Mouse (Mus musculus): ENCODE measurements at regions not wholly inside any gene's neighbourhood (a gene's known extent, or its start where the extent isn't known, plus 50 kb on each side); places are given as distances from the start of the nearest gene placed in this dataset.

DNA sequence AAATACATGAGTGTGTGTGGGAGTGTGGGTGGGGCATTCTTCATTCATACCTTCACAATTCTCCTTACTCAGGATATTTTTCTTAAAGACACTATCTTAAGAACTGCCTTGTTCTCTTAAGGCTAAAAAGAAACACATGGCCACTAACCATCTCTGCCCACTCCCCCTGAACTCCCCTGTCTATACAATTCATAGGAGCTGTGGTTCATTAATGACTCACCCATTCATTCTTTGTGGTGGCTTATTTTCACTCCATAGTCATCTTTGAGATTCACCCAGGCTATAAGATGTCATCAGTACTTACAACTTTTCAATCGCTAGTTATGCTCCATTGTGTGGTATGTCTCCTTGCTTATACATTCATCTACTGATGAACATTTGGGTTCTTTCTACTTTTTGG, 97.7 kb upstream of the Spred1 start:
- DNase-seq (ENCODE audit: low spot score in 2 of 2), result no peak

DNA sequence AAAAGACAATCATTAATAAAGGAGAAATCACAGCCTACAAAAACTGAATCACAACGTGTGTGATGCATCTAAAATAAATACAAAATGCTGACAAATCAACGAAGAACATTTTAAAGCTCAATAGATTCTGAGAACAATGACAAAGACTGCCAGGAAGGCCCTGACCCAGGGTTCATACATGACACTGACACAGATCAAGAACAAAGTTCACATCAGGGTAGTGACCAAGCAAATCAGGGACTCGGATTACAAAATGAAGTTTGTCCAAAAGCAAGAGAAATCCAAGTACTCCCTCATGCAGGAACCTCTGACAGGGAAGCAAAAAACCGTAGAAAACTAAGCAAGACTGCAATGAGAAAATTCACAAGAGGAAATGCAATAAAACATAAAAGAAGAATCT, 94.1 kb upstream of the Spred1 start:
- no peak for DNase-seq (ENCODE audit: low spot score in 2 of 2)

DNA sequence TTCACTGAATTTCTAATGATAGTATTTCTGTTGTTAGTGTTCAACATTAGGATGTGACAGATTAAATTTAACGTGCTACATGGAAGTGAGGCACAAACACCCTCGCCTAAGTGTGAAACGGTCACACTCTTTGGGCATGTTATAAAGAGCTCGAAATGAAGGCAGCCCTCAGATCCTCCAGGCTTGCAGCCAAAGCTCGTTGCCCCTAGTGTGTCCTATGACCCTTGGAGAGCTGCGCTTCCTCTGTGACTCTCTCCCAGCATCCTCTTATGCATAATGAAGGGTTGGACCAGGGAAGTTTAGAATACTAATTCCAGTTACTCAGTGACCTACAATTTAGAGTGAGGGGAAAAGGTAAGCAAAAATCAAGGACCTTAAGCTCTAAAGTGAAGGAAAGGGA, 92.4 kb upstream of the Spred1 start:
- DNase-seq (ENCODE audit: low spot score in 2 of 2), result no peak

DNA sequence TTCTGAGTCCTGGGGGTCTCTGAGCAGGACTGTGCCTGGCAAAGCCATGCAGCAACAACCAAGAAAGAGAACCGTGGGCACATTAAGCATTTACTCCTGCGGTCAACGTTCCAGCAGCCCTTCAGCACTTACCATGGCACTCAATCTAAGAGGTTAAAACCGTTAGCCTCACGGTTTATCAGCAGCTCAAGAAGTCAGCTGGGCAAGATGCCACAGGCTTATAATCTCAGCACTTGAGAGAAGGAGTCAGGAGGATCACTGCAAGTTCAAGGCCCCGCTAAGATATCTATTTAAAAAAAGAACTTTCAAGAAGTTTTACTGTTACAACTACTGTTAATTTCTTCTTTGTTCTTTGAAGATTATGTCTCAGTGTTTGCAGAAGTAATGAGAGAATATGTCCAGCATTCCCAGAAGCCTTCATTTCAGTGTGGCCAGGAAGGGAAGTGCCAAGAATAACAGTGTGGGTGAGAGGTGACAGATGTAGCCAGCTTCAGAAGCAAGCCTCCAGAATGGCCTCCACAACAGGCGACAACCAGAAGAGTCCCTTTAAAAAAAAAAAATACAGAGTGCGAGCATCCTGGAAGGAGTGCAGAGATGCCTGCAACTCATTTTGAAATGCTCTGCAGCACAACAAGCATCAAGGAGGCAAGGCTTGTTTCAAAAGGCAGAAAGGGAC, 84.8 kb upstream of the Spred1 start:
- no peak for DNase-seq (ENCODE audit: low spot score in 2 of 2)

DNA sequence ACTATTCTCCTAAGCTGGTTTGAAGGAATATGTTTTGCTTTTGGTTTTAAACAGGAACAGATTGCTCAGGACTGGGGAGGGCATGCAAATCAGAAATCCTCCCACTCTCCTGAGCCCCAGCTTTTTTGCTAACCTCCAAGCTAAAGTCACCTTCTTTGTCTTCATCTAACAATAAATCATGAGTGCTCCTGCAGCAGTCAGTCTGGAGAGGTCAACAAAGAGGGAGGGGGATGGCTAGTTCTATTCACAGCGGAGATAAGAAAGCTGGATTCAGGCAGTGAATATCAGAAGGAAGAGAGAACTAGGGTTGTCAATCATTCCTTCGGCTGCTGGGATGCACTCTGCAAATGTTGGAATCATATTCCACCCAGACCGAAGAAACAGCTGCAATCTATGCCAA, 81.0 kb upstream of the Spred1 start:
- no peak for DNase-seq (ENCODE audit: low spot score in 2 of 2)

DNA sequence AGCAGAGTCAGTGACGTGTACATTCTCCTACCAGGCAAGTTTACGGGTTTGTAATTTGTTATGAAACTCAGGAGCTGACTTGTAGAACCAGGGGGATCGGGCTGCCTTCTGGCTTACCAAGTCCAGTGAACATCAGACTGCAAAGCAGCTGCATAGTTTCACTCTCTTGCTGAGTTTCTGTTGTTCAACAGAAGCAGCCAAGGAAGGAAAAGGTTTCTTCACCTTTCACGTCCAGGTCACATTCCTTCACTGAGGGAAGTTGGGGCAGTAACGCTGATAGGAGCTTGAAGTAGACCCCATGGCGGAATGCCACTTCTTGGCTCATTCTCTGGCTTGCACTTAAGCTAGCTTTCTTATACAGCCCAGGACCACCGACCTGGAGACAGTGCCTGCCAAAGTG, 77.3 kb upstream of the Spred1 start:
- no peak for DNase-seq (ENCODE audit: low spot score in 2 of 2)

DNA sequence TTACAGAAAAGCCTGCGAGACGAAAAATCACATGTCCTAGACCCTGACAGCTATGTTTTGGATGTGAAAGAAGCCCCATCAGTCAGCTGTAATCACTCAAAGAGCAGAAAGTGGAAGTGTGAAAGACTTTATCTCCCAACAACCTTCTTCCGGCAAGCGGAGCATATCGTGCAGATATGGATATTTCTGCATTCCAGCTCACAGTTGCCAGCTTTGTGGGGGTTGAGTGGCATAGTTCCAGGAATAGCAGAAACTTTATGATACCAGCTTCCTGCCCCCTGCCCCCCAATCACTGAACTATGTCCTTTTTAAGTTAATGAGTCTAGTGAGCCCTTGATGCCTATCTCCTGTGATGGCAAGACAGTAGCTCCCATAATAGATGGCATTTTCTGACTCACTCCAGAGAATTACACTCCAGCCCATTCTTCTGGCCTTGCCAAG, 72.9 kb upstream of the Spred1 start:
- DNase-seq (ENCODE audit: low spot score in 2 of 2), result no peak

DNA sequence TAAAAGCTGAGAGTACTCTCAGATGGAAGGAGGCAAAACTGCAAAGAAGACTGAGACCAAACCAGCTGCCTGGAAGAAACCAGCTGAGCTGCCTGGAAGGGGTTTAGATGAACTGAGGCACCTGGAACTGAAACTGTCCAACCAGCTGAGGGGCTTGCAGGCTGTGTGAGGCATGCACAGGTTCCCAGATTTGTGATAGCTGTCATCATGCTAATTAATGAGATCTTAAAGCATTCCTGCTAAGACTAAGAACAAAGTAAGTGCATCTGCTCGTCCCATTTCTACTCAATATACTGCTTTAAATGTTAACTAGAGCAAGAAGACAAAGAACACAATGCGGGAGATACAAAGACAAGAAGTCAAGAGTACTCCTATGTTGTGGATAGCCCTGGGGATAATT, 71.1 kb upstream of the Spred1 start:
- no peak for DNase-seq (ENCODE audit: low spot score in 2 of 2)

DNA sequence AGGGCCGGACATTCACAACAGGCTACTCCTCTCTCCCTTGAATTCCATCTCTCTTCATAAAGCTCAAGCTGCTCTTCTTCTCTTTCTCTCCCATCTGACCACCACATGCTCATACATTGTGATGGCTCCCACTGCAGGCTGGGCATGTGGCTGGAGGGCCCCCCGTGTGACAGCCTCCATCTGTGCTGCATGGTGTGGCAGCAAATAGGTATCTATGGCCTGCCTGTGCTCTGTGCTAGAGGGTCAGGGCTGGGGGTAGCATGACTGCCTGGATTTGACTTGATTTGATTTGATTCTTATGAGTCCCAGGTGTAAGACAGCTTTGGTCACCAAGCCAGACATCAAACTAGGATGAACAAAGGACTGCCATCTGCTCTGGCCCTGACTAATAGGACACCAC, 57.0 kb upstream of the Spred1 start:
- no peak for DNase-seq (ENCODE audit: low spot score in 2 of 2)

DNA sequence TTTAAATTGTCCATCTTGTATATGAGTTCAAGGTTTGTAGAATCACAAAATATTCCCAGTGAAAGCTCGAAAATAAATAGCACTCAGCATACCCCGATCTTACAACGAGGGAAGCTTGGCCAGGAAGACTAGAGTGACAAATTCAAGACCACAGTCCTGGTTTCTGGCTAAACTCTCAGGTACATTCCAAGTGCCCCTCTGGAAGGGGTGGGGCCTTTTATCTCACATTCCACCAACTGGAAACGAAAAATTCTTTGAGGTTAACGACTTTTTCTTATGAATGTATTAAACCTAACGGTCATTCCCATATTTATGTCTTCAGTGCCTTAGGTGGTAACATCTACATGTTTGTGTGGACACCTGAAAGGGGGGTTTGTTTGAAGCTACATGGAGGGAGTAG, 50.8 kb upstream of the Spred1 start:
- no peak for DNase-seq (ENCODE audit: low spot score in 2 of 2)

DNA sequence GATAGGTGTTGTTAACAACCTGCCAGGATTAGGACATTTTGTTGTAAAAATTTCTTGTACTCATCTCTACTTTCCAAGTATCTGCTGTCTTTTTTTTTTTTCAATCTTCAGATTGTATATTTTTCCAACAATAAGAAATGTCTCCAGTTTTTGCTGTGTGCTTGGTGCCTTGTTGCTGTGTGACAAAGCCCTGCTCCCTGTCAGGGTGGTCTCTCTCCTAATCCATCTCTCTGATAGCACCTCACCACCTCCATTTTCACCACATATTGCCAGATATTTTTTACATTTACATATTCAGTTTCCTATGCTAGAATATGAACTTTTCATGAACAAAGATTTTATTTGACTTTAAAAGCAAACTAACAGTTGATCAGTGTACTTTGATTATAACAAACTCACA, 50.1 kb upstream of the Spred1 start:
- DNase-seq (ENCODE audit: low spot score in 2 of 2), result no peak
